22 mouse cellular contexts compared by ENCODE assay signal in genomic region chr4:102826159-102826558, GRCm38 (mm10).
DNase-seq lines count a peak whose midpoint lies in the region; ATAC-seq and TF ChIP-seq lines count a peak whose summit lies in the region.
"Had no signal": no experiment of that assay in that cellular context is flagged by ENCODE, and none has a peak within 500 bp of the region (broad histone marks: within the 10 kb centered on the region; RNA-seq: fewer than 3 reads in every experiment).

No protein-coding gene starts in this region.

- 0 out of 2 replicates have a peak, but pooled peaks have one; percentile 18 for ATAC-seq in forebrain, postnatal 0 days
- no peak for ATAC-seq in forebrain, embryonic 16.5 days
- ATAC-seq: forebrain, embryonic 14.5 days; midbrain, embryonic 13.5 days had no signal

- no peaks in the 10 kb centered on the region for H3K27me3 ChIP-seq in forebrain, postnatal 0 days (ENCODE audit: insufficient read depth, low read length)
- no peaks in the 10 kb centered on the region for H3K27me3 ChIP-seq in forebrain, embryonic 16.5 days (replicated peaks; ENCODE audit: control insufficient read depth, insufficient read depth, low read length)
- H3K27me3 ChIP-seq: embryonic facial prominence, embryonic 13.5 days; midbrain, embryonic 13.5 days; neural tube, embryonic 13.5 days had no signal

- TF ChIP-seq CTCF in forebrain, postnatal 0 days (IDR thresholded peaks at IDR 0.05; ENCODE audit: low read depth): no peak
- TF ChIP-seq CTCF in layer of hippocampus, adult 2 months (conservative IDR thresholded peaks at IDR 0.05): no peak

- WGBS in forebrain, postnatal 0 days: 73% methylated on average over 2 of the region's 2 CpGs
- WGBS in forebrain, embryonic 16.5 days: 87% methylated on average over 2 of the region's 2 CpGs

- no peak overlapping the region for H3K4me2 ChIP-seq in forebrain, postnatal 0 days (ENCODE audit: low read depth)
- H3K4me2 ChIP-seq in forebrain, embryonic 16.5 days (ENCODE audit: low read length): no peak overlapping the region
- H3K4me2 ChIP-seq: embryonic facial prominence, embryonic 13.5 days; midbrain, embryonic 13.5 days; neural tube, embryonic 13.5 days had no signal

- no peak overlapping the region for H3K9ac ChIP-seq in forebrain, postnatal 0 days
- H3K9ac ChIP-seq in forebrain, embryonic 16.5 days (replicated peaks; ENCODE audit: low read depth, low read length): no peak overlapping the region
- H3K9ac ChIP-seq: embryonic facial prominence, embryonic 13.5 days; midbrain, embryonic 13.5 days; neural tube, embryonic 13.5 days had no signal

- no peak for DNase-seq in forebrain, postnatal 0 days
- DNase-seq in layer of hippocampus, adult 2 months (ENCODE audit: low spot score in 2 of 2): peak in 1 of 2 experiments; percentile 53
- no peak for DNase-seq in layer of hippocampus, adult 11-12 months (ENCODE audit: low spot score)
- peak; percentile 22 for DNase-seq in 3134 (ENCODE audit: extremely low read depth, insufficient read length, low spot score)
- DNase-seq in brain, adult 2 months (ENCODE audit: low read depth, low spot score): peak; percentile 90
- DNase-seq in gastrocnemius, adult 18-20 months (ENCODE audit: low spot score): no peak
- DNase-seq in cerebellum, postnatal 25 days: no peak
- DNase-seq: adrenal gland, adult 2 months; cerebellum, postnatal 10 days; gastrocnemius, postnatal 36 days; kidney, adult 18-20 months; liver; lung, postnatal 14 days; thymus, postnatal 36 days had no signal

- H3K4me3 ChIP-seq in forebrain, postnatal 0 days (ENCODE audit: low read depth, low read length): no peak overlapping the region
- H3K4me3 ChIP-seq in forebrain, embryonic 16.5 days (replicated peaks; ENCODE audit: low read length): no peak overlapping the region
- no peak overlapping the region for H3K4me3 ChIP-seq in layer of hippocampus, adult 2 months
- H3K4me3 ChIP-seq: embryonic facial prominence, embryonic 13.5 days; heart, embryonic 10.5 days; midbrain, embryonic 13.5 days; neural tube, embryonic 13.5 days had no signal

- H3K36me3 ChIP-seq in forebrain, postnatal 0 days (ENCODE audit: insufficient read depth): no peaks in the 10 kb centered on the region
- no peaks in the 10 kb centered on the region for H3K36me3 ChIP-seq in forebrain, embryonic 16.5 days (ENCODE audit: control insufficient read depth, insufficient read depth)
- H3K36me3 ChIP-seq: embryonic facial prominence, embryonic 13.5 days; heart, embryonic 10.5 days; midbrain, embryonic 13.5 days; neural tube, embryonic 13.5 days had no signal

- no peaks in the 10 kb centered on the region for H3K4me1 ChIP-seq in forebrain, postnatal 0 days (ENCODE audit: insufficient read depth)
- H3K4me1 ChIP-seq in forebrain, embryonic 16.5 days (replicated peaks; ENCODE audit: control insufficient read depth, insufficient read depth, low read length): no peaks in the 10 kb centered on the region
- H3K4me1 ChIP-seq: heart, embryonic 10.5 days had no signal

- no peaks in the 10 kb centered on the region for H3K9me3 ChIP-seq in forebrain, postnatal 0 days (ENCODE audit: low read length)
- no peaks in the 10 kb centered on the region for H3K9me3 ChIP-seq in forebrain, embryonic 16.5 days (ENCODE audit: control insufficient read depth, low read length)
- H3K9me3 ChIP-seq: embryonic facial prominence, embryonic 13.5 days; heart, embryonic 10.5 days; midbrain, embryonic 13.5 days; neural tube, embryonic 13.5 days had no signal

- no peak overlapping the region for H3K27ac ChIP-seq in forebrain, postnatal 0 days (ENCODE audit: low read depth, low read length)
- H3K27ac ChIP-seq in forebrain, embryonic 16.5 days (ENCODE audit: low read length): no peak overlapping the region
- H3K27ac ChIP-seq in layer of hippocampus, adult 2 months: peak overlapping the region; percentile 23; the same call in 1 of the 2 replicates
- H3K27ac ChIP-seq: embryonic facial prominence, embryonic 13.5 days; heart, embryonic 10.5 days; kidney, postnatal 0 days; midbrain, embryonic 13.5 days; neural tube, embryonic 13.5 days; stomach, postnatal 0 days had no signal

Comparison
In these comparisons a context has a peak if more than half of its experiments do, and no peak if none do; other contexts are left out.
1. DNase-seq: peak in 3134 (single experiment) and brain, adult 2 months (single experiment); none in forebrain, postnatal 0 days (single experiment), layer of hippocampus, adult 11-12 months (single experiment), gastrocnemius, adult 18-20 months (single experiment) and cerebellum, postnatal 25 days (0 of 2).